Mouse (Mus musculus): ENCODE data around the gene Slc44a3.

Gene Slc44a3

DNA sequence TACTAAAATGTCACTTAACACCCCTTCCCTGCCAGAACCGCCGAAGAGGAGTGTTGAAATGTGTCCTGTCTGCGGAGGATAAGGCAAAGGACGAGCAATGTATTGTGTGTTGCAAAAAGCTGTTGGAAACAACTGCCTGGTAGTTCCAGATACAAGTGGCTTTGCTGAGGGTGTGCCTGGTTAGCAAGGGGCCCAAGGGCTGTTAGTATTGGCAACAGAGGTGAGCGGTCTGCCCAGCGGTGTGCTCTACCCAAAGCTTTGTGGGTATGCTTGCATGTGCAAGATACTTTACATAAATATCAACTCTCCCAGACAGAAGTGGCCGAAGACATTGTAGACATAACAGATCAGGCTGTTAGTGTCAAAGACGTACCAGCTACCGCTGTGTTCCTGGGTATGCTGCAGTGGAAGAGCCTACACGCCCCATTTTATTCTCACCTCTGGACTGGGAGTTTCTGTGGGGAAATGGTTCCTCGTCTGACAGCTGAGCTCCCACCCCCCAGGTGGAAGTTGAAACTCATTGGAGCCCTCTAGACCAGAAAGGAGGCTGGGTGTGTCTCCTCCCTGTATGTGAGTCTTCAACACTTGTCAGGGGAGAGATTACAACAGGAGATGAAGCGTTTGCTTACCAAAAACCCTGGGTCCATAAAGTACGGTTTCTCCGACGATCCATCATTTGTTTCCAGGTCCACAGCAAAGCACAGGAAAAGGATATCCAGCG is 71.6 kb downstream of the Slc44a3 start:
- DNase-seq (ENCODE audit: low read depth, low spot score): peak; percentile 62

GRCm38 (mm10) chr3:121458545-121459492 is 73.4 kb downstream of the Slc44a3 start:
- peak; percentile 61 for DNase-seq (ENCODE audit: low read depth, low spot score)

GRCm38 (mm10) chr3:121451404-121451803 is 80.8 kb downstream of the Slc44a3 start:
- no peak for DNase-seq (ENCODE audit: low read depth, low spot score)

DNA sequence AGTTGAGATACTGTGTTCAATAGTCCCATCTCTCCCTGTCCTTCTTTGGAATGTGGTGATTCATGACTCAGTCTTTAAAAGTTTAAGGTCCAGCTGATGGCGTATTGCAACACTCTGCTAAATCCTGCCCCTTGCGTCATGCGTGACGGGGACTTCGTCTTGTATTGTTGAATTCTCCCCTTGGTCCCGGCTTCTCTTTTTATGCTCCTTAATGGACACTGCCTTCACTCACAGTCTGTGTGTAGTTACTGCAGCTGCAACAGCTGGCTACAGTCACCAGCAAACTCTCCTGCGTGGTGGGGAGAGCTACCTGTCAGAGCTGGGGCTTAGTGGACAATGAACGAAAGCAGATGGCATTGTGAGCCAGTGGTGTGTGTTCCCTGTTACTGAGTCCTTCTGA is 82.7 kb downstream of the Slc44a3 start:
- no peak for DNase-seq (ENCODE audit: low read depth, low spot score)

GRCm38 (mm10) chr3:121448606-121449005 is 83.6 kb downstream of the Slc44a3 start:
- no peak for DNase-seq (ENCODE audit: low read depth, low spot score)

- peak; percentile 37 for DNase-seq (ENCODE audit: low read depth, low spot score)
Measured at GRCm38 (mm10) chr3:121448029-121448468, 84.2 kb downstream of the Slc44a3 start.

DNA sequence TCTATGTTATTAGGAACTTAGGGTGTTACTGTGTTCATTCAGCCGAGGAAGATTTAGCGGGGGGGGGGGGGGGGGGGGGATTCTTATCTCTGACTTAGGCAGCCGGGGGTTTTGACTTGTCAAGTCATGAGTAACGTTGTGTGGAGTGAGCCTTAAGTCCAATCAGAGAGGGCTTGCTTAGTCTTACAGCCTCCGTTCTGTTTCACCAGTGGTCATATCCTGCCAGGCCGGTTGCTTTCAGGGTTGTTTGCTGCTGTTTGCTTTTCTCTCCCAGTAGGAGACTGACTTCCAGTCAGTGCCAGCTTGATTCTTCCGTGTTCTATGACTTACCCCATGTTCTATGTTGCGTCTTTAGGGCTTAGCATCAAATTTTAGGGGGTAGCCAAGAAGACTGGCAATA is 85.8 kb downstream of the Slc44a3 start:
- DNase-seq (ENCODE audit: low read depth, low spot score): no peak

DNA sequence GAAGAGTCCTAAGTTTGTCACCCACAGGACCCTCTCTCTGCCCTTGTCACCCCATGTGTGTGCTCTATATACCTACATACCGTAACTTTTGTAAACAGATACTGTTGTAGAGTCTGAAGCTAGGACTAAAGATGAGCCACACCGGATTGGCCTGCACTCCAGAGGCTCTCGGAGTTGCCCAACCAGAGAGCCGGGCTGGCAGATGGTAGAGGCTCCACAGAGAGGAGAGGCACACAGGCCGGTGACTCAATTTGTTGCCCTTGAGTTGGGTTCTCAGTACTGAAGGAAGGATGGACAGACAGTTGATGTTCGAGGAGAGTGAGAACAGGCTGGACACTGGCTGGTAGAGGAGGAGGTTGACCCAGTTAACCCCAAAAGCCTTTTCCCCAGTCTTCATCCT is 87.8 kb downstream of the Slc44a3 start:
- DNase-seq (ENCODE audit: low read depth, low spot score): no peak

GRCm38 (mm10) chr3:121443861-121444271 is 88.3 kb downstream of the Slc44a3 start:
- DNase-seq (ENCODE audit: low read depth, low spot score): no peak

GRCm38 (mm10) chr3:121442288-121442687 is 89.9 kb downstream of the Slc44a3 start:
- DNase-seq (ENCODE audit: low read depth, low spot score): peak; percentile 37

DNA sequence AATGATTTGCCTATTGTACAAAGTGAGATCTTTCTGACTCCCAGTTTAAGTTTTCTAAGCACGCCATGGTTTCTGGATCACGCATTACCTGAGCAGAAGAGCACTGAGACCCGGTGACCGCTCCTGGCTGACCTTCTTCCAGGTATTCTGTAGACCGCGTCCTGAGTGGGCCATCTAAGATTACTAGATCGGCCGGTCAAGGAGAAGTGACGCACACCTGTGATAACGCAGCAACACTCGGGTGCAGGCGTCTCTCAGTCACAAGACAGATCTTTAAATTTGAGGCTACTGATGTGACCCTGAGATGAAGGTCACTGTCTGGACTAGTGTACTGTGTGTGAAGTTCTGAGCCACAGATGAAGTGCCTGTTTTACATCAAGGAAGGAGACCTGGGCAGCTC is 90.7 kb downstream of the Slc44a3 start:
- no peak for DNase-seq (ENCODE audit: low read depth, low spot score)

DNA sequence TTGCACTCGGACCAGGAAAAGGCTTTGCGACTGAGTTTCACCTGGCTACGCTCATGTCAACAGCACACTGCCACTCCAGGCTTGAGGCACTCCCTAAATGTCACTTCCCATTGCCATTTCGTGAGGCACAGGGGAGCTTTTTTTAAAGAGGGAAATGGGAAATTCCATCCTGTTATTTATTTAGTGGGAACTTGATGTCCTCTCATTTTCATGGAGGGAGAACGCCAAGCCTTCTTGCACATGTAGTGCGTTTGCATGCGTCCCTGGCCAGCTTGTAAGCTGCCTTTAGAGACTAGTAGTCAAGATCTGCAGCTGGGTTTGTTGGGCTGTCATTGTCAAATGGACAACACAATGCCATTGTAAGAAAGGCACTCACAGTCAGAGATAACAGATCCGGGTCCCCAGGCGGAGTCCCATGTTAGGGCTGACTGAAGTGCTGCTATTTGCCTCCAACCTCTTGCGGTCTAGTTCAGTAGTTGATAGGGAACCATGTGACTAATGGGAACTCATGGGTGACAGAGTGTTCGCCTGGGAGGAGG is 92.5 kb downstream of the Slc44a3 start:
- DNase-seq (ENCODE audit: low read depth, low spot score): no peak

DNA sequence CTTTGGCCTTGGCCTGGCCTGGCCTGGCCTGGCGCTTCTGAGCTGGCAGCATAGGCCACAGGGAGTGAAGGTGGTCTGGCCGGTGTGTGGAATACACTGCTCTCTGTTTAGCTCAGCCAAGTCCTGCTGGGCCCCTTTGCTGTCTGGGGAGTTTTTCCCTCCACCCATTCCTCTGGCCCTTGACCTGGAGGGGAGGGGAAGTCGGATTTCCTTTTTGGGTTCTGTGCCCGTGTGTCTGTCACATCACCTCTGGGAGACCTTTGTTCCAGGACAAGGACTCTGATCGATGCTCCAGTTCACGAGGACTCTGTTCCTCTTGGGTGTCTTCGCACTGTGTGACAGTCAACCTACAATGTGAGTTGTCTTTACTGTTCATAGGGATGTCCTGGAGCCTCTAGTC is 94.2 kb downstream of the Slc44a3 start:
- DNase-seq (ENCODE audit: low read depth, low spot score): no peak

DNA sequence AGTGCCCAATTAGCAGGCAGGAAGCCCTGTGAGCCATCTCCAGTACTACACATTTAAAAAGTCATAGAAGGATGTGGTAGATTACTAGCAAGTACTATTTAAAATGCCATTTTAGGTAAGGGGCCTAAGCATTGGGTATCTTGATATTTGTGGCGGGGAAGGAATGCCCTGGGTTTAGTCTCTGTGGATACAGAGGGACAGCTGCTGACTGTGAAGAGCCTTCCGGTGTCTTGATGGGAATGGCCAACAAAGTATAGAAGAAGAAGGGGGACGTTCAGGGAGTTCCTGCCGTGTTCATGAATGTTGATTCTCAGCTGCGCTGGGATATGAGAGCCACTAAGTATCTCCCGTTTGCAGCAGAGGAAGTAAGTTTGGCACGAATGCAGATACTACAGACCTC is 95.1 kb downstream of the Slc44a3 start:
- no peak for DNase-seq (ENCODE audit: low read depth, low spot score)

GRCm38 (mm10) chr3:121435296-121435695 is 96.9 kb downstream of the Slc44a3 start:
- DNase-seq (ENCODE audit: low read depth, low spot score): no peak

- peak; percentile 64 for DNase-seq (ENCODE audit: low read depth, low spot score)
Measured at GRCm38 (mm10) chr3:121433968-121434533, 98.2 kb downstream of the Slc44a3 start.

DNA sequence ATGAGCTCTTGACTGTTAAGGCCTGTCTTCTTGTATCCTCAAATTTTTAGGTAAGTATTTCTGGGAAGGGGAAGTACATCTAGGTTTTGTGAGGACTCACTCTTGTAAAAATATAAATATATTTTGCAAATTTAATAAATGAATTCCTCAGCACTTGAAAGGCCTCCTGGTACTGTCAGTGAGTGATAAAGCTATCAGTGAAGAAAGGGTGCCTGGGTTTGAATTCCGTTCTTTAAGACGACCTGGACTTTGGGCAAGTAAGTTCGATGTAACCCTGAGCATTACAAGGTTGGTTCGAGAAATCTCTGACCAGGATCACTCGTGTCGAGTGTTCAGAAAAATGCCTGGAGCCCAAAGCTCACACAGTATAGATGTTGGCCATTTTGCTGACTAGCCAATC is 98.8 kb downstream of the Slc44a3 start:
- peak; percentile 13 for DNase-seq (ENCODE audit: low read depth, low spot score)

DNA sequence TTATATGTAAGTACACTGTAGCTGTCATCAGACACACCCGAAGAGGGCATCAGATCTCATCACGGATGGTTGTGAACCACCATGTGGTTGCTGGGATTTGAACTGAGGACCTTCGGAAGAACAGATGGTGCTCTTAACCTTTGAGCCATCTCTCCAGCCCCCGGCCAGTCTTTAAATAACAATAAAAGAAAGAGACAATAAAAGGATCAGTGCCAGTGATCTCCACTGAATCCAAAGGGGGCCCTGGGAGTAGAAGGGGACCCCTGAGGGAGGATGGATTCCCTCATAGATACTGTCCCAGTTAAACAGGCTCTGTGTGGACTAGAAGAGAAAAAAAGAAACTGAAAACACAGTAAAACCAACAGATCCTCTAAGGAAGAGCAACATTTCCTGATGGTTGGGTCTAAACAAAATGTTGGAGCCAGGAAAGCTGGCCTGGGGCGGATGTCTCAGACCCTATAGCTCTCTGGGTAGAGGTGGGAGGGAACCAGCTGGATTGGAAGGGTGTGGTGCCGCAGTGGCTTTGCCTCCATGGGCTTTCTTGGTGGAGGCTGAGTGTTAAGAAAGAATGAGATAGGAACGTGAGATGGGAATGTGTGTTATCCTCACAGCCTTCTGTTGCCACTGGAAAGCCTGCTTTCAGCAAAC is 101.8 kb downstream of the Slc44a3 start:
- DNase-seq (ENCODE audit: low read depth, low spot score): peak; percentile 93

- no peak for DNase-seq (ENCODE audit: low read depth, low spot score)
Measured at GRCm38 (mm10) chr3:121429469-121429868, 102.7 kb downstream of the Slc44a3 start.

- peak; percentile 95 for DNase-seq (ENCODE audit: low read depth, low spot score)
Measured at GRCm38 (mm10) chr3:121428696-121429259, 103.4 kb downstream of the Slc44a3 start.

DNA sequence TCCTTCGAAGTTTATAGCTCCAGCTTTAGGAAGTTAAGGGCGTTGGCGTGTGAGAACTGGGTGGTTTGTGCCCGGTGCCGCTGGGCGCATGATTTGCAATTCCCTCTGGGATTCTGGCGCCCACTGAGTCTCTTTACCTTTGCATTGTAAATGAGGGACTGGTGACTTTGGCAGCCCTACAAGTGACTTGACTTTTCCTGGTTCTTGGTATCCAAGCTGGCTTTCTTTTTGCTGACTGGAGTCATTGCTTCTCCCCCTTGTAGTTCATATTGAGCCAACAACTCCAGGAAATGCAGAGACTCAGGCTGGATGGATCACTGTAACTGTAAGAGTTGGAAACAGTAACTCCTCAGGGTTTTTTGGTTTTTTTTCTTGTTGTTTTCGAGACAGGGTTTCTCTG is 104.0 kb downstream of the Slc44a3 start:
- DNase-seq (ENCODE audit: low read depth, low spot score): peak; percentile 70

All from R1 (cell line).